Mouse (Mus musculus) embryonic facial prominence, embryonic 14.5 days (tissue): ENCODE data around the gene Tsks. TPM values are rescaled to one million over a fixed set of nuclear protein-coding genes. Genes with fewer than 3 reads are reported as not detected.

Source experiments
- ATAC-seq: fragments of 200-750 bp; cut with Nextera tagmentation; 2 replicates; pipeline ENCODE4 v1.8.0; 2017; ENCODE audit warnings: low read depth, moderate number of reproducible peaks, moderate TSS enrichment
- DNase-seq: peaks from one replicate; pipeline ENCODE4 v3.0.0-alpha.2; 2015; ENCODE audit warnings: low spot score
- H3K27ac ChIP-seq: fragments of 300-500 bp; sonication (generic); replicated peaks from 2 replicates; pipeline ENCODE4 v1.5.1; 2014; ENCODE audit warnings: low read depth, mild to moderate bottlenecking, low read length, moderate library complexity
- H3K27me3 ChIP-seq: fragments of 300-500 bp; sonication (generic); replicated peaks from 2 replicates; pipeline ENCODE4 v1.6.1; 2014; ENCODE audit warnings: low read length; ENCODE audit not compliant: control insufficient read depth, insufficient read depth
- H3K36me3 ChIP-seq: fragments of 300-500 bp; sonication (generic); 2 replicates; pipeline ENCODE4 v1.6.1; 2014; ENCODE audit warnings: low read length, mixed read lengths; ENCODE audit not compliant: control insufficient read depth, insufficient read depth
- H3K4me1 ChIP-seq: fragments of 300-500 bp; sonication (generic); 2 replicates; pipeline ENCODE4 v1.6.1; 2014; ENCODE audit warnings: antibody characterized with exemption, low read length; ENCODE audit not compliant: control insufficient read depth, insufficient read depth
- H3K4me2 ChIP-seq: fragments of 300-500 bp; sonication (generic); 2 replicates; pipeline ENCODE4 v1.6.1; 2014; ENCODE audit warnings: low read depth, mild to moderate bottlenecking, low read length, moderate library complexity, mixed read lengths
- H3K4me3 ChIP-seq: fragments of 300-500 bp; sonication (generic); 2 replicates; pipeline ENCODE4 v1.5.1; 2014; ENCODE audit warnings: low read depth, mild to moderate bottlenecking, low read length
- H3K9ac ChIP-seq: fragments of 300-500 bp; sonication (generic); 2 replicates; pipeline ENCODE4 v1.6.1; 2014; ENCODE audit warnings: low read depth, mild to moderate bottlenecking, low read length, moderate library complexity, mixed read lengths
- H3K9me3 ChIP-seq: fragments of 300-500 bp; sonication (generic); 2 replicates; pipeline ENCODE4 v1.6.1; 2016; ENCODE audit warnings: low read length; ENCODE audit not compliant: control insufficient read depth
- WGBS: fragments of 180-500 bp; shearing (Covaris S2); extraction: QIAGEN DNeasy Blood & Tissue Kit; methylation state at CpG from one replicate; pipeline ENCODE4 v1.1.7; 2014; 5-methylcytosine and 5-hydroxymethylcytosine counted together
- polyA plus RNA-seq: library from polyadenylated mRNA; unstranded; fragments of >200 nt; fragmentation: Nextera tagmentation; extraction: Ambion mirVana; gene quantifications from 2 replicates; pipeline ENCODE4 v1.2.1, GENCODE M21; 2014

Tsks gene
- polyA plus RNA-seq, 1 experiment from 2014 or later: not detected

- H3K4me3 ChIP-seq: no peak overlapping the region
- WGBS: 60% methylated on average over 3 of the region's 3 CpGs
- H3K9ac ChIP-seq: no peak overlapping the region
- ATAC-seq (no peak), DNase-seq (peak; percentile 27)
- H3K36me3 ChIP-seq: peaks cover 49% of the 10 kb centered on the region
- peaks cover 10% of the 10 kb centered on the region for H3K4me1 ChIP-seq
- H3K27me3 ChIP-seq: no peaks in the 10 kb centered on the region
- H3K4me2 ChIP-seq: no peak overlapping the region
- no peaks in the 10 kb centered on the region for H3K9me3 ChIP-seq
- H3K27ac ChIP-seq: no peak overlapping the region
These were observed 17.5 kb upstream of the Tsks start for GRCm38 (mm10) chr7:44925468-44925867.

DNA sequence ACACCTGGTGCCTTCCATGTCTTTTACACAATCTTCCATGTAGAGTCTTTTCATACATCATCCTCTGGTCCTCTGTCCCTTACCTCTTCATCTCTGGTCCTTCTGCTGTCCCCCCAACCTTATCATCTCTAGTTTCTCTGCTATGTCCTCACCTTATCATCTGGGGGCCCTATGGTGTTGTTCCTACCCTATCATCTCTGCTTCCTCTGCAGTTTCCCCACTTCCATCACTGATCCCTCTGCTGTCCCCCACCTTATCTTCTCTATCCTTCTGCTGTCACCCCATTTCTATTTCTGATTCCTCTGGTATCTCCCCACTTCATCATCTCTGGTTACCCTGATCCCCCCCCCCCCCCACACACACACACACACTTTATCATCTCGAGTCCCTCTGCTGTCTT, 14.4 kb upstream of the Tsks start:
- Histone ChIP-seq H3K27ac (no peak overlapping the region), H3K36me3 (peaks cover 26% of the 10 kb centered on the region), H3K4me2 (peak overlapping the region; percentile 79), H3K4me1 (peaks cover 11% of the 10 kb centered on the region), H3K27me3 (no peaks in the 10 kb centered on the region), H3K4me3 (peak overlapping the region; percentile 95), H3K9ac (peak overlapping the region; percentile 94), H3K9me3 (no peaks in the 10 kb centered on the region)
- ATAC-seq: no peak
- 4% methylated on average over 1 of the region's 1 CpGs for WGBS
- DNase-seq: no peak

DNA sequence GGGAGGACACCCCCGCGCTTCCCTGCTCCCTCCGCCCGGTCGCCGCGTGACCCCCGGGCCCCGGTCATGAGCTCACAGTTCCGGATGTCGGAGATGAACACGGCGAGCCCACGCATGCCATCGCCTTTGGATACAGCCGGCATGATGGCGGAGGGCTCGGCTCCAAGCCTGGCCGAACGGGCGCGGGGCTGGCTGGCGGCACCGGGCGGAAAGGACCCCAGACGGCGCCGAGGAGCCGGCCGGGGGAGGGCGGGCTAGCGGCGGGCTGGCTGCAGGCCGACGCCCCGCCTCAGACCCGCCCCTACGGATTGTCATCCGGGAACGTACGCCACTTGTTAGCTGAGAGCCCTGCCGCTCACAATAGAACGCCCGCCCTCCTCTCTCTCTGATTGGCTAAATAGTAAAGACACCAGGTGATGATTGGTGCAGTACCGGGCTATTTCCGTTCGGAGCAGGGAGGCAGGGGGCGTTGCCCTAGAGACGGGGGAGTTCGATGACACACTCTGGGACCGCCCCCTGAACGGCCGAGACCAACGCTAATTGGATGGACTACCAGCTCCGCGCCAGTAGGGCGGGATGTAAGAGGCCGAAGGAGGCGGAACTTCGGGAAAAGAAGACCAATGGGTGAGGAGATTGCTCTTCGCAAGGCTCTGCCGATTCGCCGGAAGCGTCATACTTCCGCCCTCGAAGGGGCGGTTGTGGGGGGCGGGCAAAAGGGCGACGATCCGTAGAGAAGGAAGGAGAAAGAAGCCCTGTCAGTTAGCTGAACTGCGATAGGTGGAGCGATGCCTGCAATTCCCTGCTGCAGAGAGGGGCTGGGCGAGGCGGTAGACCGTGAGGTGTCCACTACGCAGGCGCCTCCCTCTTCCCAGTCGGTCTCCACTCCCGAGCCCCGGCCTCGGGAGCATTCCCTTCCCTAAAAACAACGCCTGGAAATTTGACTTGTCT, 13.5 kb upstream of the Tsks start, which contains the start of gene Ap2a1:
Gene Ap2a1 (minus strand): TSS at position 293 of the 948 bp plus-strand sequence.
- DNase-seq (peak; percentile 100), ATAC-seq (peak; percentile 98)
- H3K27me3 ChIP-seq: no peaks in the 10 kb centered on the region
- H3K9ac ChIP-seq: peak within 1 kb of the TSS; percentile 94
- 0 out of 2 replicates have a peak, but pooled peaks cover 18% of the 10 kb centered on the region for H3K36me3 ChIP-seq
- 2% methylated on average over 67 of the region's 84 CpGs for WGBS
- H3K4me2 ChIP-seq: peak within 1 kb of the TSS; percentile 79
- H3K4me1 ChIP-seq: peaks cover 11% of the 10 kb centered on the region
- H3K9me3 ChIP-seq: no peaks in the 10 kb centered on the region
- peak within 1 kb of the TSS; percentile 96 for H3K27ac ChIP-seq
- H3K4me3 ChIP-seq: peak within 1 kb of the TSS; percentile 95

GRCm38 (mm10) chr7:44938680-44939079, 4.3 kb upstream of the Tsks start:
- WGBS: 93% methylated on average over 4 of the region's 4 CpGs
- Histone ChIP-seq H3K27ac (no peak overlapping the region), H3K4me3 (no peak overlapping the region), H3K27me3 (no peaks in the 10 kb centered on the region), H3K9ac (no peak overlapping the region), H3K36me3 (no peaks in the 10 kb centered on the region), H3K9me3 (peaks cover 13% of the 10 kb centered on the region), H3K4me1 (no peaks in the 10 kb centered on the region), H3K4me2 (no peak overlapping the region)
- DNase-seq (no peak), ATAC-seq (no peak)

GRCm38 (mm10) chr7:44949922-44950321, 6.9 kb downstream of the Tsks start:
- Histone ChIP-seq H3K36me3 (no peaks in the 10 kb centered on the region), H3K4me3 (no peak overlapping the region), H3K4me2 (no peak overlapping the region), H3K27ac (no peak overlapping the region), H3K9ac (no peak overlapping the region), H3K9me3 (no peaks in the 10 kb centered on the region), H3K27me3 (peaks cover 21% of the 10 kb centered on the region), H3K4me1 (peaks cover 7% of the 10 kb centered on the region)
- DNase-seq (no peak), ATAC-seq (no peak)
- 61% methylated on average over 6 of the region's 6 CpGs for WGBS

DNA sequence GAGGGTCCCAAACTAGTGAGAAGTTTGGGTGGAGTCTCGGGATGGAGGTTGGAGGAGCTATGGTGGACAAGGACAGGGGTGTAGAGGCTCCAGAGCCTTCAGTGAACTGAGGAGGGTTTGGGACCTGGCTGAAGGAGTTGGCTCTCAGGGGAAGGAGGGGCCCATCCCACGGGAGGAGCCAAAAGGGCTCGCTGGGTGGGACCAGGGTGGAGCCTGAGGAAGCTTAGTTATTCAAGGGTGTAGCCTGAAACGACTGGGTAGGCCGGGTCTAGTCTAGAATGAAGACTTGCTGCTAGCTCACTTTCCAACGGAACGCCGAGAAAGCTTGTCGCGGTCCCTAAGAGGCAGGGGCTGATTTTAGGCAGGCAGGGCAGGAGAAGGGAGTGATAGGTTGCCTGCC, 9.0 kb downstream of the Tsks start:
- ATAC-seq (peak; percentile 77), DNase-seq (peak; percentile 86)
- peak overlapping the region; percentile 95 for H3K4me2 ChIP-seq
- H3K4me3 ChIP-seq: peak overlapping the region; percentile 48
- no peaks in the 10 kb centered on the region for H3K9me3 ChIP-seq
- H3K36me3 ChIP-seq: no peaks in the 10 kb centered on the region
- H3K27me3 ChIP-seq: peaks cover 21% of the 10 kb centered on the region
- 5% methylated on average over 8 of the region's 10 CpGs for WGBS
- H3K27ac ChIP-seq: peak overlapping the region; percentile 67
- peak overlapping the region; percentile 63 for H3K9ac ChIP-seq
- H3K4me1 ChIP-seq: peaks cover 7% of the 10 kb centered on the region

- H3K27me3 ChIP-seq: peaks cover 21% of the 10 kb centered on the region
- H3K4me1 ChIP-seq: peaks cover 7% of the 10 kb centered on the region
- H3K27ac ChIP-seq: peak overlapping the region; percentile 67
- H3K36me3 ChIP-seq: no peaks in the 10 kb centered on the region
- 8% methylated on average over 24 of the region's 24 CpGs for WGBS
- peak overlapping the region; percentile 95 for H3K4me2 ChIP-seq
- DNase-seq (peak; percentile 98), ATAC-seq (peak; percentile 93)
- peak overlapping the region; percentile 48 for H3K4me3 ChIP-seq
- H3K9ac ChIP-seq: peak overlapping the region; percentile 63
- no peaks in the 10 kb centered on the region for H3K9me3 ChIP-seq
These were observed 9.8 kb downstream of the Tsks start for GRCm38 (mm10) chr7:44952611-44953306.

GRCm38 (mm10) chr7:44953561-44953960, 10.6 kb downstream of the Tsks start:
- Histone ChIP-seq H3K4me2 (no peak overlapping the region), H3K27ac (no peak overlapping the region), H3K36me3 (no peaks in the 10 kb centered on the region), H3K4me1 (peaks cover 7% of the 10 kb centered on the region), H3K27me3 (peaks cover 21% of the 10 kb centered on the region), H3K9ac (no peak overlapping the region), H3K9me3 (no peaks in the 10 kb centered on the region), H3K4me3 (no peak overlapping the region)
- ATAC-seq: no peak
- WGBS: 57% methylated on average over 14 of the region's 14 CpGs
- no peak for DNase-seq
